Mouse (Mus musculus) MN1 (cell line): ENCODE data around the gene Foxn3.

Source experiments
- DNase-seq: peaks from one replicate; pipeline ENCODE4 v3.0.0-alpha.2; 2016; ENCODE audit warnings: low spot score

The Foxn3 gene

GRCm38 (mm10) chr12:99389244-99389643 is 174.1 kb downstream of the Foxn3 start:
- no peak for DNase-seq

- DNase-seq: no peak
Measured at GRCm38 (mm10) chr12:99385897-99386834, 177.2 kb downstream of the Foxn3 start.

- DNase-seq: no peak
Measured at GRCm38 (mm10) chr12:99385073-99385472, 178.3 kb downstream of the Foxn3 start.

GRCm38 (mm10) chr12:99381317-99381716 is 182.1 kb downstream of the Foxn3 start:
- DNase-seq: no peak

GRCm38 (mm10) chr12:99380855-99381262 is 182.5 kb downstream of the Foxn3 start:
- no peak for DNase-seq

DNA sequence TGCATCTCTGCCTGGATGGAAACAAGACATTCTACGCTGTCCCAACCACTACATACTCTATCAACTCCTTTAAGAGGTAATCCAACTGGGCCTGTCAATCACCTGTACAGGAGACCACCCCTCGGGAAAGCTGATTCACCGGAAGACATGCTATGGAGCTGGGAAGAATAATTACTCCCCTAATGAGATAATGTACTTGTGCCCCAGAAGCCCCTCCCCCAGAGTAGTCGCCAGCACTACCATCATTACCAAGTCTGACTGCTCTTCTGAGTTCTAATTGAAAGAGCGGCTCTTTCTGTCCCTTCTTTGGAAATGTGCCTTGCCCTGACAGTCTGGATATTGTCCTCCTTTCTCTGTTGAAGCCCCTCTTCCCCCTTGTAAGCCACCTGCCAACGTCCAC is 183.3 kb downstream of the Foxn3 start:
- DNase-seq: no peak

DNA sequence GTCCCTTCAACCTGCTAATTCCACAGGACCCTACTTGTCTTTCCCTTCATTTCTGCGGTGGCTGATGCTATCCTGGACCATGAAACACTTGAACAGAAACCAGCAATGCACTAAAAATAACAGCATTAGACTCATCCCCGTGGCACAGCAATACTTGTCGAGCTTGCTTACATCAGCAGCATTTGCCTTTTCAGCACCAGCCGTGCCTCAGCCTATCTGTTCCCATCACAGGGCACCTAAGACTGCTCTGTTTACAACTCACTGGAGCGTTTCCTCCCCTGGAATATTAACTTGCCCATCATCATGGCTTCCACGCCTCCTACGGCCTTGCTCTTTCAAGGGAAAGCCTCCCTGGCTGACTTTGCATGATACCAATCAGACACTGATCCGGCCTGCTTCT is 185.1 kb downstream of the Foxn3 start:
- DNase-seq: peak; percentile 54

GRCm38 (mm10) chr12:99377705-99378104 is 185.7 kb downstream of the Foxn3 start:
- DNase-seq: no peak

GRCm38 (mm10) chr12:99377069-99377468 is 186.3 kb downstream of the Foxn3 start:
- DNase-seq: no peak

GRCm38 (mm10) chr12:99375878-99376454 is 187.4 kb downstream of the Foxn3 start:
- peak; percentile 62 for DNase-seq

DNA sequence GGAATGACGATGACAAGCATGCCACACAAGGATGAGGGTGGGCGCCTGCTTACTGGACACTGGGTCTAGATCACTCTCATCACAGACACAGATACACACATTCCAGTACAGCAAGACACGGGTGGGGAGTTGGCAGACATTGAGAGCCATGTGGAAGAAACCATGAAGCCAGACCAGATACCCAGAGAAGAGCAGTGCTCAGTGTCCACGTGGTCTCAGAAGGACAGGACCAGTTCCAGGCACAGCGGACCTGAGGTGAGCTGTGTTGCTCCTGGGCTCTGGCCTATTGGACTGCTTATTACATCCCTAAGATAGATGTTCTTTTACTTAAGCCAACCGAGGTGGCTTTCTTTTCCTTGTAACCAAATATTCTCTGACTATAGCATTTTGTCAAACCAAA is 188.0 kb downstream of the Foxn3 start:
- DNase-seq: no peak

- DNase-seq: peak; percentile 63
Measured at GRCm38 (mm10) chr12:99374099-99374600, 189.2 kb downstream of the Foxn3 start.

GRCm38 (mm10) chr12:99373584-99373983 is 189.8 kb downstream of the Foxn3 start:
- no peak for DNase-seq

DNA sequence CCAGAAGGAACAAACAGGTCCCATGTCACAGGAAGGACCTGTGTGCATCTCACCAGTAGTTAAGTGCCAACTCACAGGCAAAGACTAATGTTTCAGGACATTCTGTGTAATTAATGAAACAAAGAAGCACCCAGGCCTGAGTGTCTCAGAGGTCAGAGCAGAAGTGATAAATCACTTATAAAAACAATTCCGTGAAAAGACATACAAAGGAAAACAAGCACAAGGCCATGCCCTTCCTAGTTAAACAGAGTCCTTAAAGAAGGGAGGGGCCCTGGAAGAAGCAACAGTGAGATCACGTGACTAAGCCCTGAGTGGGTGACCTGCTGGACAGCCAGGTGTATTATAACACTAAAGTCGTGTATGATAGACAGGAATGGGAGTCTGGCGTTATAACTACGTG is 191.9 kb downstream of the Foxn3 start:
- no peak for DNase-seq

- DNase-seq: no peak
Measured at GRCm38 (mm10) chr12:99368251-99368650, 195.1 kb downstream of the Foxn3 start.

DNA sequence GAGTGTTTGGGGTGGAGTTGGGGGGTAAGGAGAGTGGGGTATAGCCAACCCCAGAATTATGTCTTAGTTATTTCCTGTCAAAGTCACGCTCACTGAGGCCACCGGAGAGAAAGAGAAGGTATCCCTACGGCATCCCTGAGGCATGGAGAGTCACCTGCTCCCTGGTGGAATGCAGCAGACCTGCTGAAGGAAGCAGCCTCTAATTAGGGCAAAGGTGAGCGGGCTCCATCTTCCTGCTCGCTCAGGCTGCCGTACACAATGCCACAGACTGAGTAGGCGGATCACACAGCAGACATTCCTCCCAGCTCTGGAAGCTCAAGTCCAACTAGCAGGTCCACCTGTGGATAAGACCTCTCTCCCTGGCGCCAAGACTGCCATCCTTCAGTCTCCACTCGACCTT is 197.4 kb downstream of the Foxn3 start:
- no peak for DNase-seq

- DNase-seq: no peak
Measured at GRCm38 (mm10) chr12:99364201-99364600, 199.2 kb downstream of the Foxn3 start.

DNA sequence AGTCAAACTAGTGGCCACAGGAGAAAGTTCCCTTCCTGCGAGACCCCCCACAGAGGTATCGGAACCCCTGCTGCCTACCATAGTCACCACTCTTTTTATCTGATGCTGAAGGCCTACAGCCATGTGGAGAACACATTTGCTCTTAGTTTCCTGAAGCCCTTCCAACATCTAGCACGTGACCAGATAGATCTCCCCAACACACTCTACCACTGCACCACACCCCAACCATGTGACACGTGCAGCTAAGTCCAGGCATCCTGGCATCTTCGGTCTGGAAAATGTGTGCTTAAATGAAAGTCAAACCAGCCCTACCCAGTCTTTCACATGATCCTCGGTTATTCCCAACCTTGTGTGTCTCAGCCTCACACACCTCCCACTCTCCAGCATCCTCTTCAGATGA is 200.4 kb downstream of the Foxn3 start:
- DNase-seq: no peak

DNA sequence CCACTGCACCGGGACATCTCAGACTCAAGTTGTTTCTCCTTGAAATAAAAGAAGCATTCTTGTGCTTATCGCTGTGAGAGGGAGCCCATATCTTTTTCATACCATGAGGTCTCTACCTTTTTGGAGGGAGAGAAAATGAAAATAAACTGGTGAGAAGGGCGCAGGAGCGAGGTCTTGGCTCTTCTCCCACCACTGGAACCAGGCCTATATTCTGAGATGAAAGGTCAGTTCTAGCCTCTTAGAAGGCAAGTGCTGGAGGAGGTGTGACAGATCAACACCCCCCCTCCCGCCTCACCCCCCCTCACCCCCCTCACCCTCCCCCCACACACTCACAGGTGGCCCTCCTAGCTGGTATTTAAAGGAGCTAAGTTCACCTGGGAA is 201.6 kb downstream of the Foxn3 start:
- DNase-seq: no peak

DNA sequence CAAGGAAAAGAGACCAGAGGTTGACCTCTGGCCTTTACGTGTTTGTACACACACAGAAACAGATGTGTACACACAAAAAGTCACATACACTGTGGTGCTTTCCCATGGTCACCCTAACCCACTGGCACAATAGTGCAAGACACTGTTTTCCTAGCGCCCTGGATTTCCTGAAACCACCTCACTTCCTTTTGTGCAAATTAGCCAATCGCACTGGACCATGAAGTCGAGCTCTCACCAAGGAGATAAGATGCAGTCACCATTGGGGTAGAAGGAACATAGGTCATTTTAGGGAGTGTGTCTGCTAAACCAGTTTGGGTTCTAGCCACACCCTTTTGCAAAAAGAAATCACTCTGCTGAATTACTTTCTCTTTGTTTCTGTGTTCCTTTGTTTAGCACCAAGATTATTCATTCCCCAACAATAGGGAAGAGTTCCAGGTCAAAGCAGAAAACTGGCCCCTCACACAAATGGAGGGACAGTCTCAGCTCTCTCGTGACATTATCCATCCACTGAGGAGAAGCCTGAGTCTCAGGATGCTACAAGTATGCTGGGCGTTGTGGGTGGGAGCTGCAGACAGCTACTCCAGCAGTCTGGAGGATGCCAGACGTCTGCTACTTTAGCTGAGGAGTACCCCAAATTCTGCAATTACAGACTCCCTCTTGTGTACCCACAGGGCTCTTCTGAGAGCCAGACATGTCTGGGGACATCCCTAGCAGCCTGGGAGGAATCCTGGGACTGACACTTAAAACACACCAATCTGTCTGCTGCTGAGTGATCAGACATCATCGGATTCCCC is 202.2 kb downstream of the Foxn3 start:
- no peak for DNase-seq

DNA sequence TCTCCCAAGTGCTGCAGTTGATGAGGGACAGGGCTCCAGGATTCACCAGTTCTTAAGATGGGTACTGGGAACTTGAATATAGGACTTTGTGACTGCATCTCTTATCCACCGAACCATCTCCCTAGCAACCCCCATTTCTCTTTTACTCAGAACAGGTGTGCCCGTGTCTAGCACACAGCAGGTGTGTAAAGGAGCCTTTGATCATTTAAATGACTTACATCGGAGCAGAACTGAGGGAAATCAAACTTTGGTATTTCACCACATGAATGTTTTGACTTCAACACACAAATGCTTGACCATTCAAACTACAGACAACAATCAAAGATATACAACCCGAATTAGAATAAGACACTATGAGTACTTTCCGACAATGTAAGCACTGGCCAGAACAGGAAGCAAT is 204.7 kb downstream of the Foxn3 start:
- DNase-seq: no peak

DNA sequence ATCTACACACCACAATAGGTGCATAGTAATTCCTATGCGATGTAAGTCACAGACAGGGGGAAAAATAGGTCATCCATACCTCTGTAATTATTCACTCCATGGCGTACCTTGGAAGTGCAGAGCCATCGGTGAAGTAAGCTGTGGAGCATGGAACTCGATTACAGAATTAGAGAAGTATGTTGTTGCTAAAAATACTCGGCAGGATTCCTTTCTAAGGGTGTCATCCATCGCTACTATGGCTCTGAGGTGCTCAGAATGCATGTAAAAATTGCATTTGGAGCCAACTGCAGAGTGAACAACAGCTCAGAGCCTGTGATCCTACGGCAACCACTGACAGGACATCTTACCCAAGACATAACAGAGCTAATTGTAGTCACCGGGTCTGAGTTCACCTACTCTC is 206.7 kb downstream of the Foxn3 start:
- no peak for DNase-seq

DNA sequence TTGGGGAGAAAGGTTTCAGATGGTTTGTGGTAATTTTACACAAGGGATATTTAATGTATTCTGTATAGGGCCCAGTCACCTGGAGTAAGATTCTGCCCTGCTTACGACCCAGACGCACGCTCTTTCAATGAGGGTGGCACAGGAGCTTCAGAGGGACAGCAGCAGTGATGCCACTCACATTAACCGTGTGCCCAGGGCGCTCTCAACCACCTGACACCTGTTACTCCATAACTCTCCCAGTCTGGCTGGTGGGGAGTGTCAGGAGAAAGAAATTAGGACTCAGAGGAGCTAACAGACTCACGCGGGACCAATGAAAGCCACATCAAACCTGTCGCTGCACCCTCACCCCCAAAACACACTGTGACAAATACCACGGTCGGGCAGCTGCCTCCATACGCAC is 209.7 kb downstream of the Foxn3 start:
- no peak for DNase-seq
